Mouse (Mus musculus): ENCODE data around the gene Dusp14.

The Dusp14 gene

DNA sequence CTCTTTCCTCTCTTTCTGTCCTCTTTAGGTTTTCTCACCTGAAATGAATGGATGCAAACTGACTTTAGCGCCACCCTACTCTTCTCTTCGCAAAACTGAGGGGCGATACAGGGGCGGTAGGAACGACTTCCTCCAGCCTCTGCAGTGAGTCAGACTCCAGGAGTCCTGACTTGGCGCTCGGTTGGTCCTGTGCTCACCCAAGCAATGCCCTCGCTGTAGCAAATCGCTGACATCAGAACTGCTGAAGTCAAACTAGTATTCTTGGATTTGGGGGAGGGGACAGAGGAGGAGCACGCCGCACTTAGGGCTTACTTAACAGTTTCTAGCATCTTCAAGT, at the start of gene Dusp14:
Dusp14 (minus strand) TSS at position 228 of the 337 bp plus-strand sequence.
- no peak for DNase-seq (ENCODE audit: low spot score)

GRCm38 (mm10) chr11:84117431-84117830, 48.4 kb upstream of the Dusp14 start:
- no peak for DNase-seq (ENCODE audit: low spot score)

DNA sequence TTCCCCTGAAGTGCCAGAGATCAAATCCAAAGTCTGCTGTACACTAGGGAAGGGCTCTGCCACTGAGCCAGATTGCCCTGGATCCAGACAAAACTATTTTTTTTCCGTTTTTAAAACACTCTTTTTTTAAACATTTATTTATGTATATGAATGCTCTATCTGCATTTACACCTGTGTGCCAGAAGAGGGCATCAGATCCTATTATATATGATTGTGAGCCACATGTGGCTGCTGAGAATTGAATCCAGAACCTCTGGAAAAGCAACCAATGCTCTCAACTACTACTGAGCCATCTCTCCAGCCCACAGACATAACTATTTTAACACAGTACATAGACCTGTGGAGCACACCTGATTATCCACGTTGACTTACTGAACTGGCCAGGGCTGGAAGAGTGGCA, 47.2 kb upstream of the Dusp14 start:
- DNase-seq (ENCODE audit: low spot score): no peak

- no peak for DNase-seq (ENCODE audit: low spot score)
Measured at GRCm38 (mm10) chr11:84115646-84116045, 46.6 kb upstream of the Dusp14 start.

DNA sequence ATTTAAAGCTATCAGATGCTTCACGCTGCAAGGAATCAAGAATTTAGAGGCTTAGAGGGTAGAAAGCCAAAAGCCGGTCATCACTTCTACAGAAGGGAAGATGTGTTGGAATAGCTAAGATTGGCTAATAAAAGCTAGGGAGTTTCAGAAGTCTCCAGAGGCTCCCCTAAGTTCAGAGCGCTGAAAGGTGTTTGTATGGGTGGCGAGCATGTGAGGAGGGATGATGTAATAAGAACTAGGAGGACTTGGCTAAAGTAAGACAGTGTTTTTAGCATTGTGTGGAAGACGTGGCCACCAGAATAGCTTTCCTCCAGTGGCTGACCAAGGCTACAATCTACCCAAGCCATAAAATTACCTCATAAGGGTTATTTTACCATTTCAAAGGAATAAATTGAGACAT, 44.6 kb upstream of the Dusp14 start:
- no peak for DNase-seq (ENCODE audit: low spot score)

GRCm38 (mm10) chr11:84107137-84107536, 38.1 kb upstream of the Dusp14 start:
- DNase-seq (ENCODE audit: low spot score): no peak

DNA sequence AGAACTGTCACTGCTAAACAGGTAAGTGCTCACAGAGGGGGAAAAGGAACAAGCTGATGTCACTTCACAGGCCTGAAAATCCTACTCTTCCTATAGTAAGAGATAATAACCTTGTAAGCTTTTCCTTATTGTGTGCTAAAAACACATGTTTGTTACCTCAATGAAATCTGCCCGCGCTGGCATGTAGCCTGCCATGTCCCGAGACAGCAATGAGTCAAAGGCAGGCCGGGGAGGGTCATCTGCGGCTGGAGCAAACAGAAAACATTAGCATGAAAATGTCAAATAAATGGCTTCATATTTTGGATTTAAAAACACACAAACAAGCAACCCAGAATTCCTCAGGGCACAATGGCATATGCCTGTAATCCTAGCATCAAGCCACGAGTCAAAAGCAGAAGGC, 35.0 kb upstream of the Dusp14 start:
- no peak for DNase-seq (ENCODE audit: low spot score)

DNA sequence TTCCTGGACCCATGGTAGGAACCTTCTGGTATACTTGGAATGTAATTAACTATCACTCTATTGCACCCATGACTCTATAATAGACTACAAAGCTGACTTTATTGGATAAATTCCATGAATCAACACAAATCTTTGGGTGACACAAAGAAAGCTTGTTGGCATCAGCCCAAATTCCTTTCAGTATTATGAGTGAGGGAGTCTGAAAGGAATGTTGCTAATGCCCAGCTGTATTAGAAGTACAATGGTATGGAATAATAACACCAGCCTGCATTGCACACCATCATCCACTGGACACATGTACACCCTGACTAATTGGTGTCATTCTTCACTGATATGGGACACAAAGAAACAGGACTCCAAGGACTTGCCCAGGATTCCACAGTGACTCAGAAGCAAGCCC, 32.1 kb upstream of the Dusp14 start:
- DNase-seq (ENCODE audit: low spot score): no peak

- DNase-seq (ENCODE audit: low spot score): no peak
Measured at GRCm38 (mm10) chr11:84097251-84097998, 28.4 kb upstream of the Dusp14 start.

DNA sequence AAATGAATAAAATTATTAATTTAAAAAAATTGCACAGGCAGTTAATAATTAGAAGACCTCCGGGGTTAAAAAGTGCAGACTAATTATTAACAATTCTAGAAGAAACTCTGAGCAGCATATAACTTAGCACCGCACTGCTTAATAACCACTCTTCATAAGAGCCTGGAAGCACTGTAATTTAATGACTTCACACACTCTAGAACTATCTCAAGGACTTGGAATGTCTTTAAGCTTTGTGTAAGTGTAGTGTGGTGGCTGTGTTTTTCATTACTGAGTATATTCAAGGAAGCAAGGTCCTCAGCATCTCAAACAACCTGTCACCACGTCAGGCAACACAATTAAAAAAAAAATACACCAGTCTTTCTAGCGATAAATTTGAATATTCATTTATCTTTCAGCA, 26.0 kb upstream of the Dusp14 start:
- DNase-seq (ENCODE audit: low spot score): no peak

DNA sequence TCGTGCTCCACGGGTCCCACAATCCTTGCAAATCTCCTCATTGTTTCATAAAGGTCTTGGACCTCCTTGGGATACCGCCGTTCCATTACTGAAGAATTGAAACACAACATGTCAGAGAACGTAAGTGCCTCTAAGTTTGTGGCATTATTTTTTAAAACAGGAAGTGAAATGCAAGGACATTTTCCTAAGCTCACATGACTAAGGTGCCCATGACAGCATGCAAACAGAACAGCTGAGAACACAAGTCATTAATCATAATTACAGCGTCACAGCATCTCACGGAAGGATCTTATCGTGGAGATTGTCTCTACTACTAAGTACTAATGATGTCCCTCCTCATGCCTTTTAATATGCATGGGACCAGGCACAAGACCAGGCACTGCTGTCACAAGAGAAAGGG, 21.5 kb upstream of the Dusp14 start:
- no peak for DNase-seq (ENCODE audit: low spot score)

DNA sequence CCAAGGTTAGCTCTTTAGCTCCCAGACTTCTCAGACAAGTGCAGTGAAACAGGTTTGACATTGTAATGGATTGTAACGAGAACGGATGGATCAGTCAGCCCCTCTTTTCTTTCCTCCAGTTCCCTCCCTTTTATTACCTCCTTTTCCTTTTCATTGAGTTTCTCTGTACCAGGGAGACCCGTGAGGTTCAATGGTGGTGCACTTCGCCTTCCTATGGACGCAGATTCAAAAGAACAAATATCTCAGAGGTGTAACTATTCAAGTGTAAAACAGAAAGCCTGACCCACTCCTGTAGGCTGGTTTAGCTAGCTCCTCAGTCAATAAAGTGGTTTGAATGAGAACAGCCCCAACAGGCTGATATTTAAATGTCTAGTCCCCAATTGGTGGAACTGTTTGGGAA, 12.8 kb upstream of the Dusp14 start:
- no peak for DNase-seq (ENCODE audit: low spot score)

DNA sequence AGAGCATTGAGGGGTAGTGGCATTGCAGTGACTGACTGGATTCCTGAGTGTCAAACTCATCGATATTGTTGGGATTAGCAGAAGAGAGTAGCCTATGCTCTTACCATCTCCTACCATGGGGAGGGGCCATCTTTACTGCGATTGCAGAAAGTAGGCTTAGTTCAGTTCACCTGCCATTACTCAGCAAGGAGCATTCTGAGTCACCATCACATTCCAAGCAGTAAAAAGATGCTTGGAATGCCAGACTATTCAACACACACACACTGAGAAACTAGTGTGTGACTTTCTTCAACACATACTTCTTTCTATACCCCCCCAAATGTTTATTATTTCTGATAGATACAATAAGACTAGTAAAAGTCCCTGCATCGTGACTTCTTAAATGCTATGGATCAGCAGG, 11.3 kb upstream of the Dusp14 start:
- DNase-seq (ENCODE audit: low spot score): no peak

DNA sequence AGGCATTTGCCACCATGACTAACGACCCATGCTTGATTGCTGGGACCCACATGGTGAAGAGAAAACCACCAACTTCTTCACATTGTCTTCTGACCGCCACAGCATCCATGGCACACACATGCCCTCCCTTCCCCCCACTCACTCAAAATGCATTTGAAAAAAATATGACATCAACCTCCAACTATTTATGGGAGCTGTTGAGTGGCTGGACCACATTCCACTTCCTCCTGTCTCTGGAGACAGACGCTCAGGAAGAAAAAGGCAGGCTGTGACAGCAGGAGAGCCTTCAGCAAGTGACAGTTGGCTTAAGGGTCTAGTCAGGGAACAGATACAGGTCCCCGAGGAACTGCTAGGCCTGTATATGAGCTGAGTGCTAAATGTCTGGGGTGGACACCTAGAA, 10.8 kb upstream of the Dusp14 start:
- DNase-seq (ENCODE audit: low spot score): no peak

DNA sequence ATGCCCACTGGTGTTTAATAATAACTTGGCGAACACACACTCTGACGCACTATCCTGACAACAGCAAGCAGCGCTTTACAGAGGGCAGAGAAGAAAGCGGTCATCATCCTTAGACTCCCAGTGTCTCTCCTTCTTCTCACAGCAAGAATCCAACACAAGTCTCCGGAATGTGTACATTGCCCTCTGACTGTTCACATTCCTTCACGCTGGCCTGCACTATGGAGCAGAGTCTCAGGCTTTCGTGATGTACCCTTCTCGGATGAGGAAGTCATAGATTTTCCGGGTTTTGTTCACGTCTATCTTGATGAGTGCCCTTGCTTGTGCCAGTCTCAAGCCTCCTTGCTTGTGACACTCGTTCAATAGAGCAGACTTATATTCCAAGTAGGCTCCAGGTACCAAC, 10.3 kb upstream of the Dusp14 start:
- DNase-seq (ENCODE audit: low spot score): no peak

DNA sequence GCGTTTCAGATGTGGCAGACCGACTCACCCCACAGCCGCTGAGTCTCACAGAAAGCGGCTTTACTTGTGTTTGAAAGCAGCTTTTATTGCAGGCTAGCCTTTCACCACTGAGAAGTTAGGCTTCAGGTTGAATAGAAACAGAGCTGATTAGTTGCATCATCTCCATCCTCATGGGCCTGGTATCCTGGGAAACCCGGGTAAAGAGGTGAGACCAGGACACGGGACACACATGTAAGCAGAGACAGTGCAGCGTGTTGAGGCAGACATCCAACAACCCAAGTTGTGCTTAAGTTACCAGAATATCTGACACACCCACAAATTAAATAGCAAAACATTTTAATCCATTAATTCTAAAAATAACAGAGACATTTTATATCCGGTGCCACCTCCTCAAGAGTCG, 9.5 kb upstream of the Dusp14 start:
- DNase-seq (ENCODE audit: low spot score): no peak

GRCm38 (mm10) chr11:84077008-84077407, 7.9 kb upstream of the Dusp14 start:
- no peak for DNase-seq (ENCODE audit: low spot score)

GRCm38 (mm10) chr11:84073816-84074764, 5.0 kb upstream of the Dusp14 start:
- DNase-seq (ENCODE audit: low spot score): no peak

- DNase-seq (ENCODE audit: low spot score): no peak
Measured at GRCm38 (mm10) chr11:84072904-84073651, 4.0 kb upstream of the Dusp14 start.

DNA sequence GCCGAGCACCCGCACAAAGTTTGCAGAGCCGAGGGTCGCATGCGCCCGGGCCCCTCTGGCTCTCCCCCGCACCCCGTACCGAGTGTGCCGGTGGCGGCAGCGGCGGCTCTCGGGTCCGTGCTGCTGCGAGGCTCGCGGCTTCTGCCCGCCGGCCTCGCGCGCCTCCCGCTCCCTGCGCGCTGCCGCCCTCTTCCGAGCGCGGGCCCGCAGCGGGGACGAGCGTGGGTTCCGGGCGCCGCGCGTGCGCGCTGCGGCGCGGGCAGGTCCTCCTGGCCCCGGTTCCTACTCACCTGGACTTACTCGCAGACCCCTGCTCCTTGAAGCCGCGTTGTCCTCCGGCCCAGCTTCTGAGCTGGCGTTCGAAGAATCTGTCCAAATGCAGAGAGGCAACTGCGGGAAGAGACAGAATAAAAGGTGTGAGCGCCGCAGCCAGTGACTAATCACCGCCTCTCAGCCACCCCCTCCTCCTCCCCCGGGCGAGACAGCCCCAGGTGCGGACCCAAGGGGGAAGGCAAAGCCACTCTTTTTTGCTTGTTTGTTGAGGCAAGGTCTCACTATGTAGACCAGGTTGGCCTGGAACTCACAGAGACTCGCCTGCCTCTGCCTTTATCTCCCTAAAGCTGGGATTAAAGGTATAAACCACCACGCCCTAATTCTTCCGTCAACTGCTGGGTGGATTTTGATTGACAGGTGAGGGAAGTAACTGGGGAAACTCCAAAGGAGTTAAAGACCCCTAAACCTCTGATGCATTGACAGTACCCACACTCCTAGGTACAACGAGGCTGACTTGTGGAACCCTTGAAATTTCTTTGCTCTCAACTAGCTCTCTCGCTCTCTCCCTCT, 649 bp downstream of the Dusp14 start:
- peak; percentile 68 for DNase-seq (ENCODE audit: low spot score)

GRCm38 (mm10) chr11:84067720-84068190, 1.3 kb downstream of the Dusp14 start:
- no peak for DNase-seq (ENCODE audit: low spot score)
